16 mouse cellular contexts compared by ENCODE assay signal in the genomic region with DNA sequence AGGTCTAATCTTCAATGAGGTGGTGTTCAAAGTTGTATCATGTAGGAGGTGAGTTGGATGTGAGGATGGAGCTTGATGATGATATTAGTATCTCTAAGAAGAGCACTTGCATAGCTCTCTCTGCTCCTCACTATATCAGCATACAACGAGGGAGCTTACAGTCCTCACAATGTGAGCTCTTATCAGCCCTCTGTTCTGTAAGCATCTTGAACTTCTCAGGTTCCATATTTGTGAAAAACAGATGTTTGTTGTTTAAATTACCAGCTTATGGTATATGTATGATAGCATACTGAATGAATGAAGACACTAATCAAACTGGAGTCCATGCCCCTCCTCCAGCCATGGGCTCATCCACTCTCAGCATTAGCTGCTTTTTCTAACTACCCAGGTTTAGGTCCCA.
"Had no signal": no experiment of that assay in that cellular context is flagged by ENCODE, and none has a peak within 500 bp of the region (broad histone marks: within the 10 kb centered on the region; RNA-seq: fewer than 3 reads in every experiment).

No protein-coding gene starts in this region.

- DNase-seq: retina, postnatal 1 day; right cerebral cortex, adult 18-20 months; right cerebral cortex, postnatal 14 days; right cerebral cortex, postnatal 25 days; right cerebral cortex, postnatal 4 days; spleen, adult 18-20 months; thymus, adult 18-20 months; thymus, adult 2 months; thymus, postnatal 14 days; thymus, postnatal 25 days; thymus, postnatal 36 days; thymus, postnatal 4 days had no signal

- H3K27ac ChIP-seq: neural tube, embryonic 13.5 days; neural tube, embryonic 15.5 days; stomach, embryonic 15.5 days; stomach, postnatal 0 days had no signal

- H3K27me3 ChIP-seq: neural tube, embryonic 13.5 days; neural tube, embryonic 15.5 days; stomach, embryonic 15.5 days had no signal

- H3K4me3 ChIP-seq: neural tube, embryonic 13.5 days; neural tube, embryonic 15.5 days; stomach, embryonic 15.5 days had no signal

- H3K9me3 ChIP-seq: neural tube, embryonic 13.5 days; neural tube, embryonic 15.5 days; stomach, embryonic 15.5 days had no signal

- H3K9ac ChIP-seq: neural tube, embryonic 13.5 days; neural tube, embryonic 15.5 days; stomach, embryonic 15.5 days had no signal

- H3K4me1 ChIP-seq: neural tube, embryonic 13.5 days; neural tube, embryonic 15.5 days; stomach, embryonic 15.5 days had no signal

- H3K36me3 ChIP-seq: neural tube, embryonic 13.5 days; neural tube, embryonic 15.5 days; stomach, embryonic 15.5 days had no signal
